Mouse (Mus musculus): Measurements from ENCODE around the gene Diaph3.
A peak's percentile ranks its signal among the peaks of the same experiment; 100 is the strongest.

The Diaph3 gene

DNA sequence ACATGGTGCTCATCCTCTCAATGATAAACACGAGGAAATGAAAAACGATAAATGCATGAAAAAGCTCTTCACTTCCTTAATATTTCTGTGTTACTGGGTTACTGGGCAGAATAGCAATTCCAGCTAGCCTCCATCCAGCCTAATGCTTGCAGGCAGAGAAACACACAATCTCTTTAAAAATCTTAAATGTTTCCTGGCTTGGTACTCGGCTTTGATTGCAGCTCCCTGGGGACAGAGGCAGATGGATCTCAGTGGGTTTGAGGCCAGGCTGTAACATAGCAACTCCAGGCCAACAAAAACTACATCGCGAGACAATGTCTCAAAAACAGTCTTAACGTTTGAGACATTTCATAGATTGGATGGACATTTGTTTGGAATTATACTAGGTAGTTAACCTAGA, 57.1 kb downstream of the Diaph3 start:
- DNase-seq (ENCODE audit: low read depth) = no peak

GRCm38 (mm10) chr14:87079725-87080124, 61.3 kb downstream of the Diaph3 start:
- peak; percentile 42 for DNase-seq (ENCODE audit: low read depth)

- DNase-seq (ENCODE audit: low read depth) = no peak
Observed at GRCm38 (mm10) chr14:87075021-87075531, 66.0 kb downstream of the Diaph3 start.

GRCm38 (mm10) chr14:87064281-87064680, 76.8 kb downstream of the Diaph3 start:
- no peak for DNase-seq (ENCODE audit: low read depth)

DNA sequence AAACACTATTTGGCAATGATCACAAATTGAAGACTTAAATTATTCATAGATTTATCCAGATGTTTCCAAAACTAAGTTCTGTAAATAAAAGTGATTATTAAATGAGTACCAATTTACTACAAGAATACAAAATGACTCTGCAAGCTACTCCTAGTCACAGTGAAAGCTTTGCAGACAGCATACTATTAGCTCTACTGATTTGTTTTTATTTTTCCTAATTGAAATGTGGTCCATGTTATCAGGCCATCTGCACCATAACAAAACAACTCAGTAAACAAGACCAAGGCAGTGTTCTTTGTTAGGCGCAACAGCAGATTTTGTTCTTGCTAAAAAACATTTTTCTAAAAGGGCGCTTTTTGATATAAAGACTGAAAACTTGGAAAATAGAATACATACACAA, 84.9 kb downstream of the Diaph3 start:
- DNase-seq (ENCODE audit: low read depth) = no peak

DNA sequence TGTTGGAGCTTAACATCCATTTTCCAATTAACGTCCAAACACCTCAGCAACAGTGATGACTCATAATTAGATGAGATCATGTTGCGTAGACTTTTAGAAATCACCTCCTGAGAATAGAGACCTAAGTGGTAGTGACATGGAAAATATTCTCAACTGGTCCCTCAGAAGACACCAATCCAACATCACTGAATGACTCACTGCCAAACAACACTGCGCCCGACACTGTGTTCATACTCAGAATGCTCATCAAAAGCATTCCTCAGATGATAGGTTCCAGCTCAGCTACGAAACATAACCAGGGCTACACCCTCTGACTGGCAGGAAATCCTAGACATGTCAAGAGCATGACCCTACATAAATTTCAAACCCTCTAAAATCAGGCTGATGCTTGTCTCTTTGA, 89.8 kb downstream of the Diaph3 start:
- DNase-seq (ENCODE audit: low read depth) = peak; percentile 22

DNA sequence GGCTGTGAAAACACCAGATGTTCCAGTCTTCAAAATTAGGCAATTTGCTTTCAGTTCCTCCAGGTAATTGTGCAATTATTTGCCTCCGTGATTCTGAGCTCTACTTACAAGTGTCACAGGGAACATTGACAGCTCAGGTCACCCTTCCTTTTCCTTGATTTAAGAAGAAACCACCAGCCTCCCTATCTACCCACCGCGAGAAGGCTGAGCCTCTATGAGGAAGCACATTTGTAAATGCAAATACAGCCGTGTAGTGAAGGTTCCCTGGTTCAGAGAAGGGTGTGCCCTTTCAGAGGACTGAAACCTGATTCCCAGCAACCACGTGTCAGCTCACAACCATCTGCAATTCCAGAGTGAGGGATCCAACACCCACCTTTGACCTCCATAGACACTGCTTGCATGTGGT, 96.6 kb downstream of the Diaph3 start:
- DNase-seq (ENCODE audit: low read depth) = no peak

- no peak for DNase-seq (ENCODE audit: low read depth)
Observed at GRCm38 (mm10) chr14:87020240-87020639, 120.8 kb downstream of the Diaph3 start.

DNA sequence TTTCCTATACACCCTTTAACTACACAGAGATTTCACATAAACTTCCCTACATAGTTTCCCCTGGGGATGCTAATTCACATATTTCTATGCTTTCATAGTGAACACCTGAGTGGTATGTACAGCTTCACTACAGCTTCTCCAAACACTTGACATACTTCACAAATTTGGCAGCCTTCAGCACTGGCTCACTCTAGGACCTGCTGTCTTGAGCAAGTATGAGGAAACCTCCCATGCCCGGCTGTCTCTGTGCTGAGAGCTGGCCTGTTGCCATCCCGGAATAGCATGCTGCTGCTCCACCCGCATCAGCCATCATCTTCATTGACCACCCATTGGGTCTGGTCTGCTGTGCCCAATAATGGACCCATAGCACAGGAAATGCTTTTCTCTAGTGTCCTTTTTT, 121.3 kb downstream of the Diaph3 start:
- no peak for DNase-seq (ENCODE audit: low read depth)

DNA sequence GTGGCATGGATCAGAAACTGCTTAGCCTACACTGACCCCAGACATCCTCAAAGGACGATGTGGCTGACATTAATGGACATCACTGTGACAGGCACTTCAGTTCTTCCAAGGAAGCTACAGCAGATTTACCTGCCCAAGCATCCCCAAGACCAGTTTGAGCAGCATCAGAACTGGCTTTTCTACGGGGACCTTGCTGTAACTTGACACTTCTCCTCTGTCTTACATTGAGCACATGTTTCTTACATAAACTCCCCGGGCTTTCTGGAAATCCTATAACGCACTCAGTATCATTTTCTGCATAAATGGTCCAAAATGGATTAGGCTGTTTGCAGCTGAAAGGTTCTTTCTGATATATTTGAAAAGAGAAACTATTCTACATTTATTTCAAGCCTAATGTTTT, 143.7 kb downstream of the Diaph3 start:
- DNase-seq (ENCODE audit: low read depth) = no peak

DNA sequence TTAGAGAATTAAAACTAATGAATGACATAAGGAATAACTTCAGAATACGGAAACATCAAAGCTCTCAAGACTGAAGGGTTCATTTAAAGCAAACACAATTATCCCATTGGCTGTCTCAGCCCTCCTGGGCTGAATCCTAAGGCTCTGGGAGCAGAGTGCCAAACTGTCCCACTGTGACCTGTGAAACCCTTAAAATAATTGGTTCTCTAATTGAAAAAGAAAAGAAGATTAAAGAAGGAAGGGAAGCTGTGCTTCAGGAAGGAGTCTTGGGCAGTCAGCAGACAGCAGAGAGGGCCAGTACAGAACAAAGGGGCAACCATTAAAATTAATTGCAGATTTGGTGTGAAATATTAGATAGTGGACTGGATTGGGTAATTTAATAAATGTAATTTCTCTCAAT, 189.9 kb downstream of the Diaph3 start:
- no peak for DNase-seq (ENCODE audit: low read depth)

GRCm38 (mm10) chr14:86937953-86938352, 203.1 kb downstream of the Diaph3 start:
- DNase-seq (ENCODE audit: low read depth) = no peak

DNA sequence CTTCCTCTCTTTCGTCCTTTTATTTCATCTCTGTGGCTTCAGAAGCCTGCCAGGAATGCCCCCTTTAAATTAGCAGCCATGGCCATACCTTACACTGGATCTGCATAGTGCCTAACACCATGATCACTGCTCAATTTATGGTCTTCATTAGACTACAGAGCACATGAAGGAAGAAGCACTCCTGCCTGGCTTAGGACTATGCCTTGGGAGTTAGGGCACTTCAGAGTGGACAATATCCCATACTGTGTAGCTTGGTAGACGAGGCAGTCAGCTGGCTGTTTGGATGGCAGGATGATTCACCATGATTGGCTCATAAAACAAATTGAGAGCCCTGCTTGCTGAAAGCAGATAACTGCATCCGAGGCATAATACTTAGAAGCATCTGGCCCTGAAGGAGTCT, 204.6 kb downstream of the Diaph3 start:
- DNase-seq (ENCODE audit: low read depth) = no peak

- DNase-seq (ENCODE audit: low read depth) = no peak
Observed at GRCm38 (mm10) chr14:86930763-86931162, 210.3 kb downstream of the Diaph3 start.

DNA sequence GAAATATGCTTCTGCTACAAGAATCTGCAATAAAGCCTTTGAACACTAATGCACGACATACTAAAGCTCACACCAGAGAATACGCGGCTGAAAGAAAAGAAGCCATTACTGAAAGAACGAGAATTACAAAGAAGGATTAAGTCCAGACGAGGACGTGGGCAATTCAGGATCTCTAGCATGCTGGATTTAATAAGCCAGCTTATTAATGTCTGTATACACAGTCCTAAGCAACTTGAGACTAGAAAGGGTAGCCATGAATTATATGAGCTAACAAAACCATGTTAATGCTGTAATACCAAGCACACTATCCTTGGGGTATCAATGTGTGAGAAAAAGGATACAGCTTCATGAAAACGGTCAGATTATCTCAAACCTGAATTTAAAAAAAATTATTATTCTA, 214.2 kb downstream of the Diaph3 start:
- no peak for DNase-seq (ENCODE audit: low read depth)

DNA sequence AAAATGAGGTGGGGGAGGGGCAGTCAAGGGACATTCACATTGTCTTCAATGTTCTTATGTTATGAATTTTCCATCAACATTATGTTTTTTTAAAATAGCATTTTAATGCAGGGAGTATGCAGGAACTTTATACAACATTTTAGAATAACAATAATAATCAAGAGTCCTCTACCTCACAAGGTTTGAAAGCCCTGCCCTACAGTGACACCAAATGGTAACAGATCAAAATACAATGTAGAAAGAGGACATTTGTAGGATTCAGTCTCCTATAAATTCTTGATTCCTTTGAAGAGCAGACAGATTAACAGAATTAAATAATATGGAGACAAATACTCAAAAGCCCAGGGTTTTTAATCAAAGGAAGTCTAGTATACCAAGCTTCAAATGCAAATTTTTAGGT, 242.1 kb downstream of the Diaph3 start:
- DNase-seq (ENCODE audit: low read depth) = peak; percentile 12

- no peak for DNase-seq (ENCODE audit: low read depth)
Observed at GRCm38 (mm10) chr14:86889070-86889804, 251.8 kb downstream of the Diaph3 start.

- no peak for DNase-seq (ENCODE audit: low read depth)
Observed at GRCm38 (mm10) chr14:86885417-86886098, 255.5 kb downstream of the Diaph3 start.

GRCm38 (mm10) chr14:86869536-86869935, 271.5 kb downstream of the Diaph3 start:
- no peak for DNase-seq (ENCODE audit: low read depth)

- no peak for DNase-seq (ENCODE audit: low read depth)
Observed at GRCm38 (mm10) chr14:86867143-86867542, 273.9 kb downstream of the Diaph3 start.

- DNase-seq (ENCODE audit: low read depth) = no peak
Observed at GRCm38 (mm10) chr14:86864053-86864452, 277.0 kb downstream of the Diaph3 start.

- DNase-seq (ENCODE audit: low read depth) = no peak
Observed at GRCm38 (mm10) chr14:86861277-86861946, 279.6 kb downstream of the Diaph3 start.

Measured in naive thymus-derived CD4-positive, alpha-beta T cell, adult 2 months (primary cell).